Mouse (Mus musculus): Measurements from ENCODE around the gene Ufl1. TPM values are rescaled to one million over a fixed set of nuclear protein-coding genes. Genes with fewer than 3 reads are reported as not detected.

Gene Ufl1
- total RNA-seq, 4 experiments from 2014 or later: 28.4 to 40.3 (median 35.2) TPM

Other genes starting within 250 kb of the Ufl1 start
- 1 to 10 TPM; 5.4 to 7.3 (median 6.4) TPM for gene Fhl5, start 38.9 kb downstream of the Ufl1 start, total RNA-seq (2022)